Mouse (Mus musculus) monocyte, adult 2 months (primary cell): ENCODE results near the gene Olfr1101.

Experiments used
- DNase-seq, 2 experiments: peaks; one replicate each; pipeline ENCODE4 v3.0.0; 2022; ENCODE audit warnings: low spot score in 2 of 2, low read depth in 1 of 2

The Olfr1101 gene

GRCm38 (mm10) chr2:86991121-86991520 lies at the start of gene Olfr1101:
TSS of gene Olfr1101 (minus strand) at chr2:86991221.
- DNase-seq: no peak

GRCm38 (mm10) chr2:87036431-87036830 lies 45.4 kb upstream of the Olfr1101 start, which contains the start of gene Olfr1105:
TSS of gene Olfr1105 (minus strand) at chr2:87036531.
- no peak for DNase-seq

GRCm38 (mm10) chr2:87026980-87027379 lies 36.0 kb upstream of the Olfr1101 start, which contains the start of gene Olfr1104:
TSS of gene Olfr1104 (minus strand) at chr2:87027080.
- no peak for DNase-seq

DNA sequence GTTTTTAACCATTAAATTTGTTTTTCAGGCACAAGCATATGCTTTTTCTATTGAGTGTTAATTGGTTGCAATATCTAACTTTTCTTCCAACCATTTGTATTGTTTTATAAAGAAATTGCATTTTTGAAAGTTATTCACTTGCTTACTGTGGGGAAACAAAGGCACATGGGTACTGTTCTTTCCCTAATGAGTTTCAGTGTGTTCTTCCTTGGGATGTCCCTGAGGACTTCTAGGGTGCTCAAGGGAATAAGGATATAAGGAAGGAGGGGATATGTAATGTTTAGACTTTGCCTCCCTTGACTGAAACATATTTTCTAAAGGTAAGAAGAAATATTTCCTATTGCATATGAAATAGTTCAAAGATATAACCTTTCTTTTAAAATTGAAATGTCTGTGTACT lies 7.1 kb upstream of the Olfr1101 start, which contains the start of gene Olfr1102:
Olfr1102 (plus strand) TSS at position 301 of the 400 bp plus-strand sequence.
- no peak for DNase-seq

GRCm38 (mm10) chr2:86979854-86980253 lies 11.2 kb downstream of the Olfr1101 start, which contains the start of gene Olfr1100:
TSS of gene Olfr1100 (minus strand) at chr2:86979954.
- no peak for DNase-seq

- no peak for DNase-seq
These were observed 30.4 kb downstream of the Olfr1101 start, which contains the start of gene Olfr1099 for GRCm38 (mm10) chr2:86960593-86960992. TSS of gene Olfr1099 (minus strand) at chr2:86960693.
